Mouse (Mus musculus) spleen, adult 2 months (tissue): ENCODE results near the gene Grk4. TPM values are rescaled to one million over a fixed set of nuclear protein-coding genes. Genes with fewer than 3 reads are reported as not detected.

ENCODE experiments used
- DNase-seq, 2 experiments: peaks; one replicate each; pipeline versions ENCODE4 v3.0.0 to v3.0.0-alpha.2; 2012 to 2021; ENCODE audit warnings: low spot score in 2 of 2, low read depth in 1 of 2
- H3K27ac ChIP-seq: fragments of 200-500 bp; 2 replicates; pipeline ENCODE4 v1.5.1; 2012; ENCODE audit warnings: low read length, inconsistent platforms; ENCODE audit not compliant: insufficient read depth
- H3K27me3 ChIP-seq: fragments of 200-500 bp; 2 replicates; pipeline ENCODE4 v1.6.1; 2012; ENCODE audit warnings: mild to moderate bottlenecking, moderate library complexity, low read length, inconsistent platforms; ENCODE audit not compliant: control insufficient read depth, insufficient read depth
- H3K36me3 ChIP-seq: fragments of 200-500 bp; 2 replicates; pipeline ENCODE4 v1.6.1; 2012; ENCODE audit warnings: mild to moderate bottlenecking, low read length, inconsistent platforms; ENCODE audit not compliant: control insufficient read depth, insufficient read depth
- H3K4me1 ChIP-seq: fragments of 200-500 bp; 2 replicates; pipeline ENCODE4 v1.6.1; 2011; ENCODE audit warnings: inconsistent platforms; ENCODE audit not compliant: control insufficient read depth, insufficient read depth, insufficient read length
- H3K4me3 ChIP-seq: fragments of 200-500 bp; 2 replicates; pipeline ENCODE4 v1.5.1; 2011; ENCODE audit warnings: mild to moderate bottlenecking, inconsistent platforms; ENCODE audit not compliant: insufficient read depth, insufficient read length; ENCODE audit errors: extremely low read depth
- CTCF ChIP-seq: fragments of 200-500 bp; IDR thresholded peaks from 2 replicates; pipeline ENCODE4 v1.5.1; 2011; ENCODE audit warnings: mild to moderate bottlenecking, inconsistent platforms; ENCODE audit not compliant: insufficient read depth, insufficient read length, insufficient replicate concordance; ENCODE audit errors: extremely low read depth
- POLR2A ChIP-seq: fragments of 200-500 bp; IDR thresholded peaks from 2 replicates; pipeline ENCODE4 v1.6.1; 2011; ENCODE audit warnings: low read depth, low read length, inconsistent platforms
- WGBS: fragments of 180-500 bp; shearing (Covaris S2); methylation state at CpG from one replicate; pipeline ENCODE4 v1.1.7; 2018; 5-methylcytosine and 5-hydroxymethylcytosine counted together
- polyA plus RNA-seq: library from polyadenylated mRNA; depleted of rRNA; stranded (reverse); fragments of >200 nt; gene quantifications from 2 replicates; pipeline ENCODE4 v1.2.3, GENCODE M21; 2012

Grk4 gene
- polyA plus RNA-seq, 1 experiment, result 1.5 TPM

DNA sequence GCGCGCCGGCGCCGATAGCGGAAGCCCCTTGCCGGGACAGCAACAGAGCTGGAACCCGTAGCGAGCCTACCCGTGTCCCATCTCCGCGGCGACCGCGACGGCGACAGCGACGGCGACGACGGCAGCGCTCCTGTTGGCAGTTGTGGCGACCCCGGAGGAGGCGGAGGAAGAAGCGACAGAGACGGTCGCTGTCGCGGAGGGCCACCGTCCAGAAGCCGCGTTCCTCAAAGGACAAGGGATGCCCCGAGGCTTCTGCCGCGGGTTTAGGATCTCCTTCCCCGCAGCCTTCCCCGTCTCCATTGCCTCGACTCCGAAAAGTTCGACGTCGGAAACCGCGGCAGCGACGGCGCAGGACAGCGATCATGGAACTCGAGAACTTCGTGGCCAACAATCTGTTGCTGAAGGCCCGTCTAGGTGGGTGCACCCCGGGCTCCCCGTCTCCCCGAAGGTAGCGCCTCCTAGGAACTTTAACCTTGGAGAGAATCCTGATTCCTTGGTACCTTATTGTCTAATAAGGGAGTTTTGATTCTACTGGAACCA, 482 bp downstream of the Grk4 start:
- Histone ChIP-seq H3K36me3 (peaks cover 7% of the 10 kb centered on the region), H3K27ac (peak overlapping the region; percentile 92), H3K27me3 (no peaks in the 10 kb centered on the region), H3K4me3 (peak overlapping the region; percentile 80), H3K4me1 (peaks cover 2% of the 10 kb centered on the region; the same call in 1 of the 2 replicates)
- no peak for DNase-seq
- TF ChIP-seq POLR2A, result no peak
- under 1% methylated on average over 57 of the region's 57 CpGs for WGBS

DNA sequence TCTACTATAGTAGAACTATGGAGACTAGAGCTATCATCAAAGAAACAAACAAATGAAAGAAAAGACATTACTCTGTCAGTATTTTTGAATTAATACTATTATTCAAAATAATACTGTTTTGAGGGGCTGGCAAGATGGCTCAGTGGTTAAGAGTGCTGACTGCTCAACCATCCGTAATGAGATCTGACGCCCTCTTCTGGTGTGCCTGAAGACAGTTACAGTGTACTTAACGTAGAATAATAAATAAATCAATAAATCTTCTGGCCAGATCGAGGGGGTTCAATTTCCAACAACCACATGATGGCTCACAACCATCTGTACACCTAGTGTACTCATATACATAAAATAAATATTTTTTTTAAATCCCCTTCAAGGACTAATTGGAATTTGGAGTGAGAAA, 1.7 kb downstream of the Grk4 start:
- no peak overlapping the region for H3K27ac ChIP-seq
- H3K4me3 ChIP-seq, result no peak overlapping the region
- DNase-seq, result no peak
- peaks cover 2% of the 10 kb centered on the region; the same call in 1 of the 2 replicates for H3K4me1 ChIP-seq
- no peaks in the 10 kb centered on the region; the same call in 1 of the 2 replicates for H3K36me3 ChIP-seq
- no peak for TF ChIP-seq POLR2A
- no peak for TF ChIP-seq CTCF
- 87% methylated on average over 4 of the region's 4 CpGs for whole genome bisulfite sequencing
- no peaks in the 10 kb centered on the region for H3K27me3 ChIP-seq

DNA sequence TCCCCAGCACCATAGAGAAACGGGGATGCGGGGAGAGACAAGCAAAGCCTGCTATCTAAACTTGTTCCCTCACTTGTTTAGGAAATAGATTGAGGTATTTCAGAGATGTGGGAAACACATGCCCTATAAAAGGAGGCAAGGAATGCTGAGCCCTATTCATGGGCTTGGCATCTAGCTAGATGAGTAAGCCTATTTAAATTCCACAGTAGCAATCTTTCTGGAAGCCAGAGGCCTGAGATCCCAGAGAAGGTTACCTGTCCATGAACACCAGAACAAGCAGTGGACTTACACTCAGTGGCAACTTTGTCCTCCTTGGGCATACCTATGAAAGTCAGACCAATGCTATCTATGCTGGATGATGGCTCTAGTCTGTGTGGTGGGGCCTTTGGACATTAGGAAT, 3.1 kb downstream of the Grk4 start:
- 94% methylated on average over 2 of the region's 2 CpGs for WGBS
- no peak overlapping the region for H3K27ac ChIP-seq
- H3K4me1 ChIP-seq, result peaks cover 2% of the 10 kb centered on the region; the same call in 1 of the 2 replicates
- H3K36me3 ChIP-seq, result no peaks in the 10 kb centered on the region; the same call in 1 of the 2 replicates
- DNase-seq, result no peak
- H3K4me3 ChIP-seq, result no peak overlapping the region
- no peaks in the 10 kb centered on the region for H3K27me3 ChIP-seq
- TF ChIP-seq POLR2A (no peak), CTCF (no peak)

DNA sequence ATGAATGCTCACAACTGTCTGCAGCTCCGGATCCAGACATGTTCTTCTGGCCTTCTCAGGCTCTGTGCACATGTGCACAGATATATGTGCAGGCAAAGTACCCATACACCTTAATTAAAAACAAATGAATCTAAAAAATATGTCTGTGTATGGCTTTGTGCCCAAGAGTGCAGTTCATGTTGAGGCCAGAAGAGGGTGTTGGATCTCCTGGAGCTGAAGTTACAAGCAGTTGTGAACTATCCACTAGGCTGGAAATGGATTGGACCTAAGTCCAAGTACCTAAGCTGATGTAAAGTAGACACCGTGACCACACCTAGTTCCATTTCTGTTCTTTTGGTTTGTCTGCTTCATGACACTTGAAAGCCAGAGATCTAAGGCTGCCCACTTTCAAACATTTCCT, 9.3 kb downstream of the Grk4 start:
- peaks cover 2% of the 10 kb centered on the region; the same call in 1 of the 2 replicates for H3K36me3 ChIP-seq
- 84% methylated on average over 2 of the region's 2 CpGs for whole genome bisulfite sequencing
- no peak for DNase-seq

GRCm38 (mm10) chr5:34670280-34670679, 10.1 kb downstream of the Grk4 start:
- H3K27me3 ChIP-seq, result no peaks in the 10 kb centered on the region
- TF ChIP-seq CTCF (no peak), POLR2A (no peak)
- H3K27ac ChIP-seq, result no peak overlapping the region
- H3K36me3 ChIP-seq, result peaks cover 2% of the 10 kb centered on the region; the same call in 1 of the 2 replicates
- H3K4me1 ChIP-seq, result no peaks in the 10 kb centered on the region
- WGBS, result 87% methylated on average over 4 of the region's 4 CpGs
- no peak overlapping the region for H3K4me3 ChIP-seq
- no peak for DNase-seq

More for the DNA sequence above, 9.3 kb downstream of the Grk4 start:
- Histone ChIP-seq H3K27ac (no peak overlapping the region), H3K4me1 (no peaks in the 10 kb centered on the region), H3K27me3 (no peaks in the 10 kb centered on the region), H3K4me3 (no peak overlapping the region)
- no peak for TF ChIP-seq POLR2A
- TF ChIP-seq CTCF, result no peak

DNA sequence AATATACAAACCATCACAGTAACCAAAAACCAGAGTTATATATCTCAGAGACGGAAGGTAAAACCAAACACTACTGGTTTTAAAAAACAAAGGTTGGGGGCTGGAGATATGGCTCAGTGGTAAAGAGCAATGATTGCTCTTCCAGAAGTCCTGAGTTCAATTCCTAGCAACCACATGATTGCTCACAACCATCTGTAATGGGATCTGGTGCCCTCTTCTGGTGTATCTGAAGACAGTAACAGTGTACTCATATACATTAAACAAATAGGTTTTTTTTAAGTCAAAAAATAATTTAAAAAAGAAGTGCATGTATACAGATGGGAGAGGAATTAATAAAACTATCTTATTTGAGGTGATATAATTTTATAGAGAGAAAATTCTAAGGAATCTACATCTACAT, 29.7 kb downstream of the Grk4 start:
- 95% methylated on average over 1 of the region's 1 CpGs for whole genome bisulfite sequencing
- H3K27ac ChIP-seq, result no peak overlapping the region
- H3K4me1 ChIP-seq, result no peaks in the 10 kb centered on the region
- no peak for DNase-seq
- no peaks in the 10 kb centered on the region for H3K36me3 ChIP-seq
- TF ChIP-seq CTCF, result no peak
- TF ChIP-seq POLR2A, result no peak
- H3K27me3 ChIP-seq, result no peaks in the 10 kb centered on the region
- no peak overlapping the region for H3K4me3 ChIP-seq

- H3K36me3 ChIP-seq, result no peaks in the 10 kb centered on the region
- WGBS, result 74% methylated on average over 2 of the region's 2 CpGs
- H3K27me3 ChIP-seq, result no peaks in the 10 kb centered on the region
- no peak overlapping the region for H3K4me3 ChIP-seq
- H3K27ac ChIP-seq, result no peak overlapping the region
- no peaks in the 10 kb centered on the region; the same call in 1 of the 2 replicates for H3K4me1 ChIP-seq
- no peak for TF ChIP-seq CTCF
- TF ChIP-seq POLR2A, result no peak
- DNase-seq, result no peak
Measured at GRCm38 (mm10) chr5:34692782-34693181, 32.6 kb downstream of the Grk4 start.
